Mouse (Mus musculus) layer of hippocampus, adult 2 months (tissue): ENCODE measurements around the gene Ldlrap1. TPM values are rescaled to one million over a fixed set of nuclear protein-coding genes. Genes with fewer than 3 reads are reported as not detected.

Experiments used
- DNase-seq, 2 experiments: peaks; one replicate each; pipeline ENCODE4 v3.0.0; 2022; ENCODE audit warnings: low spot score in 2 of 2
- H3K27ac ChIP-seq: fragments of 200-600 bp; 2 replicates; pipeline ENCODE4 v1.8.1; 2022
- H3K4me3 ChIP-seq: fragments of 200-600 bp; 2 replicates; pipeline ENCODE4 v1.8.1; 2022; ENCODE audit warnings: mild to moderate bottlenecking
- CTCF ChIP-seq: fragments of 200-600 bp; conservative IDR thresholded peaks from 2 replicates; pipeline ENCODE4 v1.8.1; 2022; ENCODE audit warnings: antibody characterized with exemption, mild to moderate bottlenecking, moderate library complexity
- total RNA-seq, 2 experiments: library from RNA; stranded (reverse); gene quantifications; 2 replicates each; pipeline ENCODE4 v1.2.3; 2021

Ldlrap1 gene
- total RNA-seq, 2 experiments from 2014 or later: 2.0 to 3.0 TPM

- Histone ChIP-seq H3K27ac (no peak overlapping the region), H3K4me3 (no peak overlapping the region)
- no peak for DNase-seq
- no peak for TF ChIP-seq CTCF
These were observed 1.4 kb upstream of the Ldlrap1 start for GRCm38 (mm10) chr4:134769081-134769811.

GRCm38 (mm10) chr4:134768226-134768888 lies 533 bp upstream of the Ldlrap1 start:
- TF ChIP-seq CTCF: no peak
- DNase-seq: no peak
- no peak overlapping the region; the same call in 1 of the 2 replicates for H3K27ac ChIP-seq
- peak overlapping the region; percentile 73 for H3K4me3 ChIP-seq

- DNase-seq: no peak
- Histone ChIP-seq H3K4me3 (peak overlapping the region; percentile 73), H3K27ac (peak overlapping the region; percentile 80)
- no peak for TF ChIP-seq CTCF
These were observed 859 bp downstream of the Ldlrap1 start for GRCm38 (mm10) chr4:134766904-134767425.

- Histone ChIP-seq H3K27ac (no peak overlapping the region), H3K4me3 (no peak overlapping the region)
- no peak for DNase-seq
- no peak for TF ChIP-seq CTCF
These were observed 1.5 kb downstream of the Ldlrap1 start for GRCm38 (mm10) chr4:134766277-134766676.

- no peak for TF ChIP-seq CTCF
- no peak for DNase-seq
- no peak overlapping the region for H3K27ac ChIP-seq
- no peak overlapping the region for H3K4me3 ChIP-seq
These were observed 3.5 kb downstream of the Ldlrap1 start for GRCm38 (mm10) chr4:134764333-134764732.

- TF ChIP-seq CTCF: no peak
- no peak for DNase-seq
- 0 out of 2 replicates have a peak overlapping the region, but pooled peaks have one; percentile 29 for H3K27ac ChIP-seq
These were observed 5.5 kb downstream of the Ldlrap1 start for GRCm38 (mm10) chr4:134762360-134762759.

GRCm38 (mm10) chr4:134760793-134761201 lies 7.0 kb downstream of the Ldlrap1 start:
- Histone ChIP-seq H3K4me3 (no peak overlapping the region), H3K27ac (no peak overlapping the region)
- DNase-seq: no peak
- no peak for TF ChIP-seq CTCF

More at GRCm38 (mm10) chr4:134762360-134762759, 5.5 kb downstream of the Ldlrap1 start:
- H3K4me3 ChIP-seq: no peak overlapping the region

GRCm38 (mm10) chr4:134760281-134760680 lies 7.5 kb downstream of the Ldlrap1 start:
- no peak for DNase-seq

GRCm38 (mm10) chr4:134759564-134759963 lies 8.3 kb downstream of the Ldlrap1 start:
- TF ChIP-seq CTCF: no peak
- no peak overlapping the region for H3K4me3 ChIP-seq

More at GRCm38 (mm10) chr4:134760281-134760680, 7.5 kb downstream of the Ldlrap1 start:
- H3K4me3 ChIP-seq: no peak overlapping the region
- TF ChIP-seq CTCF: no peak
- H3K27ac ChIP-seq: no peak overlapping the region

GRCm38 (mm10) chr4:134758922-134759321 lies 8.9 kb downstream of the Ldlrap1 start:
- Histone ChIP-seq H3K4me3 (no peak overlapping the region), H3K27ac (no peak overlapping the region)
- TF ChIP-seq CTCF: no peak
- no peak for DNase-seq

More at GRCm38 (mm10) chr4:134759564-134759963, 8.3 kb downstream of the Ldlrap1 start:
- H3K27ac ChIP-seq: no peak overlapping the region
- no peak for DNase-seq

- DNase-seq: no peak
- TF ChIP-seq CTCF: no peak
These were observed 9.5 kb downstream of the Ldlrap1 start for GRCm38 (mm10) chr4:134758367-134758766.

GRCm38 (mm10) chr4:134756953-134757352 lies 10.9 kb downstream of the Ldlrap1 start:
- Histone ChIP-seq H3K4me3 (no peak overlapping the region), H3K27ac (no peak overlapping the region)
- no peak for DNase-seq
- no peak for TF ChIP-seq CTCF

More at GRCm38 (mm10) chr4:134758367-134758766, 9.5 kb downstream of the Ldlrap1 start:
- Histone ChIP-seq H3K4me3 (no peak overlapping the region), H3K27ac (no peak overlapping the region)

GRCm38 (mm10) chr4:134754941-134755340 lies 12.9 kb downstream of the Ldlrap1 start:
- Histone ChIP-seq H3K27ac (no peak overlapping the region), H3K4me3 (no peak overlapping the region)
- no peak for DNase-seq
- no peak for TF ChIP-seq CTCF

- Histone ChIP-seq H3K27ac (no peak overlapping the region), H3K4me3 (no peak overlapping the region)
- no peak for TF ChIP-seq CTCF
- DNase-seq: no peak
These were observed 13.5 kb downstream of the Ldlrap1 start for GRCm38 (mm10) chr4:134754371-134754770.
